ENCODE assay signal across 8 mouse cellular contexts in genomic region chr3:104511538-104512423, GRCm38 (mm10). TPM values are rescaled to one million over a fixed set of nuclear protein-coding genes. Genes with fewer than 3 reads are reported as not detected.
DNase-seq lines count a peak whose midpoint lies in the region; ATAC-seq lines count a peak whose summit lies in the region.

Gene Lrig2 (minus strand): TSS chr3:104511918.

- peak; percentile 99 for DNase-seq in R1 (ENCODE audit: low read depth, low spot score)
- peak; percentile 99 for DNase-seq in cerebellum, postnatal 25 days
- peak; percentile 98 to 99 for DNase-seq in frontal cortex, postnatal 25 days (ENCODE audit: low spot score in 2 of 2)
- peak; percentile 99 for DNase-seq in hindbrain, embryonic 14.5 days (ENCODE audit: low spot score)
- peak; percentile 100 for DNase-seq in layer of hippocampus, postnatal 36 days
- peak; percentile 99 for DNase-seq in lung, postnatal 36 days
- peak; percentile 100 for DNase-seq in retina, postnatal 1 day
- DNase-seq in urinary bladder, adult 18-20 months (ENCODE audit: low spot score in 2 of 2) = peak; percentile 94 to 98

- peak within 1 kb of the TSS; percentile 83 for H3K4me2 ChIP-seq in hindbrain, embryonic 14.5 days (replicated peaks)

- H3K9me3 ChIP-seq in hindbrain, embryonic 14.5 days (ENCODE audit: control insufficient read depth, low read length) = no peaks in the 10 kb centered on the region

- peaks cover 19% of the 10 kb centered on the region for H3K4me1 ChIP-seq in hindbrain, embryonic 14.5 days (replicated peaks; ENCODE audit: control insufficient read depth, insufficient read depth, low read length)

- ATAC-seq in hindbrain, embryonic 14.5 days (ENCODE audit: low FRiP score) = peak; percentile 99

- under 1% methylated on average over 70 of the region's 71 CpGs for WGBS in hindbrain, embryonic 14.5 days

- no peaks in the 10 kb centered on the region for H3K27me3 ChIP-seq in hindbrain, embryonic 14.5 days (ENCODE audit: control insufficient read depth, insufficient read depth, low read length)

- H3K27ac ChIP-seq in hindbrain, embryonic 14.5 days = peak within 1 kb of the TSS; percentile 99

- H3K9ac ChIP-seq in hindbrain, embryonic 14.5 days = peak within 1 kb of the TSS; percentile 89

- H3K36me3 ChIP-seq in hindbrain, embryonic 14.5 days (replicated peaks; ENCODE audit: control insufficient read depth, insufficient read depth) = no peaks in the 10 kb centered on the region

- H3K4me3 ChIP-seq in hindbrain, embryonic 14.5 days (replicated peaks; ENCODE audit: low read length) = peak within 1 kb of the TSS; percentile 94

RNA-seq across cellular contexts. Expression of gene Lrig2, which starts in this region (rescaled TPM):
- polyA plus RNA-seq in hindbrain, embryonic 14.5 days (2014; fragmentation: Nextera tagmentation; extraction: Ambion mirVana) = 37.8 and 38.1 TPM in 2 replicates
- total RNA-seq in layer of hippocampus, postnatal 36 days (2021) = 10 to 100 TPM; 34.2 to 35.9 TPM

Comparison
In these comparisons a context has a peak if more than half of its experiments do, and no peak if none do; other contexts are left out.
1. Peak in every context shown above with its lines: DNase-seq, ATAC-seq, H3K4me3 ChIP-seq and H3K27ac ChIP-seq.